ENCODE assay signal across 13 mouse cellular contexts in genomic region chr13:98534913-98535262, GRCm38 (mm10). TPM values are rescaled to one million over a fixed set of nuclear protein-coding genes. Genes with fewer than 3 reads are reported as not detected.
DNase-seq lines count a peak whose midpoint lies in the region; ATAC-seq and TF ChIP-seq lines count a peak whose summit lies in the region.
"Had no signal": no experiment of that assay in that cellular context is flagged by ENCODE, and none has a peak within 500 bp of the region (broad histone marks: within the 10 kb centered on the region; RNA-seq: fewer than 3 reads in every experiment).

No protein-coding gene starts in this region.

- no peak overlapping the region for H3K27ac ChIP-seq in heart, postnatal 0 days (ENCODE audit: low read depth)
- peak overlapping the region; percentile 32; the same call in 1 of the 2 replicates for H3K27ac ChIP-seq in embryonic facial prominence, embryonic 12.5 days
- H3K27ac ChIP-seq in layer of hippocampus, adult 2 months = no peak overlapping the region

- no peak for TF ChIP-seq CTCF in heart, postnatal 0 days (IDR thresholded peaks at IDR 0.05; ENCODE audit: low read depth)
- TF ChIP-seq CTCF in layer of hippocampus, adult 2 months (conservative IDR thresholded peaks at IDR 0.05) = no peak

- H3K36me3 ChIP-seq in heart, postnatal 0 days (replicated peaks; ENCODE audit: control insufficient read depth, insufficient read depth, low read length) = no peaks in the 10 kb centered on the region
- no peaks in the 10 kb centered on the region for H3K36me3 ChIP-seq in embryonic facial prominence, embryonic 12.5 days
- H3K36me3 ChIP-seq: G1E had no signal

- H3K27me3 ChIP-seq in heart, postnatal 0 days (ENCODE audit: control insufficient read depth, insufficient read depth, low read length) = peaks cover 33% of the 10 kb centered on the region; the same call in 1 of the 2 replicates
- no peaks in the 10 kb centered on the region; the same call in 1 of the 2 replicates for H3K27me3 ChIP-seq in embryonic facial prominence, embryonic 12.5 days

- no peak for ATAC-seq in heart, postnatal 0 days (ENCODE audit: insufficient read depth, low read depth)
- no peak for ATAC-seq in embryonic facial prominence, embryonic 12.5 days (ENCODE audit: insufficient number of reproducible peaks, insufficient read depth, low FRiP score, low TSS enrichment)

- H3K9ac ChIP-seq in heart, postnatal 0 days (replicated peaks; ENCODE audit: low read depth, low read length) = no peak overlapping the region
- no peak overlapping the region for H3K9ac ChIP-seq in embryonic facial prominence, embryonic 12.5 days

- no peak overlapping the region for H3K4me3 ChIP-seq in heart, postnatal 0 days (ENCODE audit: low read depth, low read length)
- H3K4me3 ChIP-seq in embryonic facial prominence, embryonic 12.5 days = no peak overlapping the region
- H3K4me3 ChIP-seq in layer of hippocampus, adult 2 months = no peak overlapping the region

- peak overlapping the region; percentile 47; the same call in 1 of the 2 replicates for H3K4me2 ChIP-seq in heart, postnatal 0 days (ENCODE audit: low read depth, low read length)
- 0 out of 2 replicates have a peak overlapping the region, but pooled peaks have one; percentile 32 for H3K4me2 ChIP-seq in embryonic facial prominence, embryonic 12.5 days (replicated peaks)

- no peak for TF ChIP-seq EP300 in heart, postnatal 0 days (IDR thresholded peaks at IDR 0.05; ENCODE audit: low read depth)

- H3K9me3 ChIP-seq in heart, postnatal 0 days (replicated peaks; ENCODE audit: control insufficient read depth, low read length) = no peaks in the 10 kb centered on the region
- H3K9me3 ChIP-seq in embryonic facial prominence, embryonic 12.5 days = 0 out of 2 replicates have a peak, but pooled peaks cover 4% of the 10 kb centered on the region
- H3K9me3 ChIP-seq: G1E had no signal

- DNase-seq in heart, postnatal 0 days (ENCODE audit: low spot score) = no peak
- no peak for DNase-seq in heart, adult 8-10 months (ENCODE audit: low spot score)
- DNase-seq in NIH3T3 (ENCODE audit: low read depth) = peak; percentile 47
- DNase-seq in mesoderm, embryonic 11.5 days (ENCODE audit: low read depth, low spot score) = peak; percentile 48
- DNase-seq in layer of hippocampus, adult 2 months (ENCODE audit: low spot score in 2 of 2) = no peak
- no peak for DNase-seq in right cerebral cortex, postnatal 14 days
- DNase-seq in adrenal gland, adult 18-20 months (ENCODE audit: low spot score in 2 of 2) = no peak
- DNase-seq: adrenal gland, postnatal 10 days; cerebellum, adult 9-11 months had no signal

- WGBS in heart, postnatal 0 days = 47% methylated on average over 2 of the region's 2 CpGs
- WGBS in embryonic facial prominence, embryonic 12.5 days = 12% methylated on average over 2 of the region's 2 CpGs

- H3K4me1 ChIP-seq in heart, postnatal 0 days (ENCODE audit: control insufficient read depth, insufficient read depth) = no peaks in the 10 kb centered on the region
- peaks cover 60% of the 10 kb centered on the region for H3K4me1 ChIP-seq in embryonic facial prominence, embryonic 12.5 days

RNA-seq across cellular contexts. Expression of gene Gm10320, which starts 43.1 kb away (rescaled TPM):
- 13.1 TPM in 1 of 2 replicates, not detected in the other for total RNA-seq in heart, postnatal 0 days (2014; rRNA removed; ENCODE audit: low replicate concordance)
- polyA plus RNA-seq in heart, postnatal 0 days (2015; fragmentation: Nextera tagmentation; extraction: Ambion mirVana) = 0.27 and 0.66 TPM in 2 replicates
- not detected for total RNA-seq in heart, adult 8-10 months (2022)
- polyA plus RNA-seq in embryonic facial prominence, embryonic 12.5 days (2016; fragmentation: Nextera tagmentation; extraction: Ambion mirVana) = 0.76 and 1.2 TPM in 2 replicates
- not detected for total RNA-seq in layer of hippocampus, adult 2 months (2021)
- total RNA-seq in adrenal gland, adult 18-20 months (2021) = not detected
- total RNA-seq: gastrocnemius, adult 8-10 months; left cerebral cortex, postnatal 25 days had no signal

Comparison
In these comparisons a context has a peak if more than half of its experiments do, and no peak if none do; other contexts are left out.
1. DNase-seq: peak in NIH3T3 (single experiment) and mesoderm, embryonic 11.5 days (single experiment); none in heart, postnatal 0 days (single experiment), heart, adult 8-10 months (single experiment), layer of hippocampus, adult 2 months (0 of 2), right cerebral cortex, postnatal 14 days (single experiment) and adrenal gland, adult 18-20 months (0 of 2).